In genomic region chr13:51328971-51329346, GRCm38 (mm10) we compare ENCODE assay signal across 8 mouse cellular contexts.
DNase-seq lines count a peak whose midpoint lies in the region; ATAC-seq and TF ChIP-seq lines count a peak whose summit lies in the region.
"Had no signal": no experiment of that assay in that cellular context is flagged by ENCODE, and none has a peak within 500 bp of the region (broad histone marks: within the 10 kb centered on the region; RNA-seq: fewer than 3 reads in every experiment).

No protein-coding gene starts in this region.

- 49% methylated on average over 8 of the region's 8 CpGs for WGBS in intestine, embryonic 14.5 days
- WGBS in intestine, embryonic 16.5 days = 47% methylated on average over 8 of the region's 8 CpGs
- 56% methylated on average over 8 of the region's 8 CpGs for WGBS in hindbrain, embryonic 11.5 days
- 61% methylated on average over 8 of the region's 8 CpGs for WGBS in midbrain, postnatal 0 days

- no peak for TF ChIP-seq CTCF in Patski (IDR thresholded peaks at IDR 0.05)
- no peak for TF ChIP-seq CTCF in midbrain, postnatal 0 days (IDR thresholded peaks at IDR 0.05)

- POLR2A ChIA-PET in Patski (lab: Charles Lee) = no interaction called here

- no peaks in the 10 kb centered on the region for H3K36me3 ChIP-seq in intestine, embryonic 14.5 days (ENCODE audit: control insufficient read depth, insufficient read depth, low read length)
- no peaks in the 10 kb centered on the region for H3K36me3 ChIP-seq in intestine, embryonic 16.5 days (ENCODE audit: control insufficient read depth, insufficient read depth, low read length)
- H3K36me3 ChIP-seq in hindbrain, embryonic 11.5 days (ENCODE audit: control insufficient read depth, insufficient read depth, low read length) = no peaks in the 10 kb centered on the region
- H3K36me3 ChIP-seq in midbrain, postnatal 0 days (ENCODE audit: insufficient read depth, low read length) = no peaks in the 10 kb centered on the region
- H3K36me3 ChIP-seq: embryonic facial prominence, embryonic 15.5 days had no signal

- no peaks in the 10 kb centered on the region for H3K27me3 ChIP-seq in intestine, embryonic 14.5 days (replicated peaks; ENCODE audit: control insufficient read depth, insufficient read depth, low read length)
- H3K27me3 ChIP-seq in intestine, embryonic 16.5 days (replicated peaks; ENCODE audit: control insufficient read depth, insufficient read depth, low read length) = no peaks in the 10 kb centered on the region
- H3K27me3 ChIP-seq in Patski = no peaks in the 10 kb centered on the region
- H3K27me3 ChIP-seq in hindbrain, embryonic 11.5 days (ENCODE audit: control insufficient read depth, insufficient read depth, low read length) = no peaks in the 10 kb centered on the region
- H3K27me3 ChIP-seq in midbrain, postnatal 0 days (ENCODE audit: insufficient read depth, low read length) = no peaks in the 10 kb centered on the region
- H3K27me3 ChIP-seq: embryonic facial prominence, embryonic 15.5 days had no signal

- no peak for DNase-seq in intestine, embryonic 14.5 days (ENCODE audit: low spot score)
- DNase-seq in Patski (ENCODE audit: low read depth, low spot score) = no peak
- peak; percentile 22 for DNase-seq in hindbrain, embryonic 11.5 days (ENCODE audit: low spot score)
- no peak for DNase-seq in midbrain, postnatal 0 days (ENCODE audit: low spot score)
- no peak for DNase-seq in frontal cortex, postnatal 25 days (ENCODE audit: low spot score in 2 of 2)
- no peak for DNase-seq in thymus, postnatal 0 days (ENCODE audit: low spot score)

- H3K9me3 ChIP-seq in intestine, embryonic 14.5 days (ENCODE audit: control insufficient read depth, low read length) = no peaks in the 10 kb centered on the region
- H3K9me3 ChIP-seq in intestine, embryonic 16.5 days (ENCODE audit: control insufficient read depth, low read length) = no peaks in the 10 kb centered on the region
- no peaks in the 10 kb centered on the region for H3K9me3 ChIP-seq in hindbrain, embryonic 11.5 days (ENCODE audit: control insufficient read depth, low read length)
- H3K9me3 ChIP-seq in midbrain, postnatal 0 days (ENCODE audit: low read length) = no peaks in the 10 kb centered on the region
- H3K9me3 ChIP-seq: embryonic facial prominence, embryonic 15.5 days had no signal

- H3K4me3 ChIP-seq in intestine, embryonic 14.5 days (ENCODE audit: low read depth, low read length) = no peak overlapping the region
- H3K4me3 ChIP-seq in intestine, embryonic 16.5 days (ENCODE audit: low read length) = no peak overlapping the region
- no peak overlapping the region for H3K4me3 ChIP-seq in hindbrain, embryonic 11.5 days (ENCODE audit: low read depth, low read length)
- no peak overlapping the region for H3K4me3 ChIP-seq in midbrain, postnatal 0 days (ENCODE audit: low read depth, low read length)
- H3K4me3 ChIP-seq: embryonic facial prominence, embryonic 15.5 days had no signal

- in situ Hi-C loops in Patski (cut with MboI; ENCODE audit: low pct_unique_long_range_greater_than_20kb) = loop anchor here (10.0 kb wide), 1 partner anchor 374 kb away; no protein-coding TSS in a partner anchor

- CTCF ChIA-PET in Patski (lab: Charles Lee) = no interaction called here

- ATAC-seq in intestine, embryonic 14.5 days (replicated peaks; ENCODE audit: low FRiP score, low TSS enrichment, low read depth) = peak; percentile 55
- no peak; the same call in 1 of the 2 replicates for ATAC-seq in intestine, embryonic 16.5 days
- ATAC-seq in Patski = peak; percentile 3
- peak; percentile 43; the same call in 1 of the 2 replicates for ATAC-seq in hindbrain, embryonic 11.5 days (ENCODE audit: low FRiP score)
- peak; percentile 64 for ATAC-seq in midbrain, postnatal 0 days (ENCODE audit: low FRiP score)

- no peak overlapping the region for H3K9ac ChIP-seq in intestine, embryonic 14.5 days (ENCODE audit: low read length)
- no peak overlapping the region for H3K9ac ChIP-seq in intestine, embryonic 16.5 days (ENCODE audit: low read depth, low read length)
- no peak overlapping the region for H3K9ac ChIP-seq in hindbrain, embryonic 11.5 days (ENCODE audit: low read depth, low read length)
- no peak overlapping the region for H3K9ac ChIP-seq in midbrain, postnatal 0 days (replicated peaks; ENCODE audit: low read length, poor library complexity, severe bottlenecking)
- H3K9ac ChIP-seq: embryonic facial prominence, embryonic 15.5 days had no signal

- peaks cover 11% of the 10 kb centered on the region; the same call in 1 of the 2 replicates for H3K4me1 ChIP-seq in intestine, embryonic 14.5 days (replicated peaks; ENCODE audit: control insufficient read depth, insufficient read depth, low read length)
- peaks cover 14% of the 10 kb centered on the region for H3K4me1 ChIP-seq in intestine, embryonic 16.5 days (ENCODE audit: control insufficient read depth, insufficient read depth, low read length)
- 0 out of 2 replicates have a peak, but pooled peaks cover 5% of the 10 kb centered on the region for H3K4me1 ChIP-seq in hindbrain, embryonic 11.5 days (replicated peaks; ENCODE audit: control insufficient read depth, insufficient read depth, low read length)
- H3K4me1 ChIP-seq in midbrain, postnatal 0 days (ENCODE audit: insufficient read depth, low read length) = no peaks in the 10 kb centered on the region

- no peak overlapping the region for H3K27ac ChIP-seq in intestine, embryonic 14.5 days (ENCODE audit: low read depth)
- H3K27ac ChIP-seq in intestine, embryonic 16.5 days (ENCODE audit: low read length) = no peak overlapping the region
- no peak overlapping the region for H3K27ac ChIP-seq in hindbrain, embryonic 11.5 days (ENCODE audit: low read depth, low read length)
- H3K27ac ChIP-seq in midbrain, postnatal 0 days (ENCODE audit: low read depth, low read length) = no peak overlapping the region
- H3K27ac ChIP-seq: embryonic facial prominence, embryonic 15.5 days had no signal

- no peak overlapping the region for H3K4me2 ChIP-seq in intestine, embryonic 14.5 days (ENCODE audit: low read length)
- H3K4me2 ChIP-seq in intestine, embryonic 16.5 days (ENCODE audit: low read depth, low read length) = no peak overlapping the region
- H3K4me2 ChIP-seq in hindbrain, embryonic 11.5 days (replicated peaks; ENCODE audit: low read depth, low read length) = no peak overlapping the region
- no peak overlapping the region for H3K4me2 ChIP-seq in midbrain, postnatal 0 days (ENCODE audit: low read depth, low read length, poor library complexity, severe bottlenecking)
- H3K4me2 ChIP-seq: embryonic facial prominence, embryonic 15.5 days had no signal
